Mouse (Mus musculus) adrenal gland, adult 2 months (tissue): ENCODE results near the gene Dhx9. TPM values are rescaled to one million over a fixed set of nuclear protein-coding genes. Genes with fewer than 3 reads are reported as not detected.
"Not testable (repeated sequence)": the region's sequence is repeated elsewhere in the genome, so short reads cannot be mapped to it uniquely, and the experiment has no call there.

ENCODE experiments used
- DNase-seq: peaks from one replicate; pipeline ENCODE4 v3.0.0; 2021
- long read RNA-seq: library from polyadenylated mRNA; stranded (forward); transcript quantifications from one replicate; pipeline ENCODE4 v2.0.0, GENCODE M21; 2021
- polyA plus RNA-seq: library from polyadenylated mRNA; depleted of rRNA; stranded (reverse); fragments of >200 nt; gene quantifications from 2 replicates; pipeline ENCODE4 v1.2.3, GENCODE M21; 2012; rRNA removed
- total RNA-seq, 2 experiments: library from RNA; stranded (reverse); gene quantifications; 2 replicates each; pipeline ENCODE4 v1.2.3; 2021

The Dhx9 gene
- 100 to 1,000 TPM in 1 of 2 experiments, 10 to 100 TPM in 1; 98.3 to 113 TPM for total RNA-seq
- 1.4 and 2.2 TPM in 2 replicates for polyA plus RNA-seq
- long read RNA-seq, full-length matches to known transcripts, result 2 of 7 reads
- long read RNA-seq, partial matches to known transcripts, result 5 of 7 reads
- long read RNA-seq, other reads (novel, unspliced or antisense), result 0 of 7 reads

GRCm38 (mm10) chr1:153487500-153487879 lies at the start of gene Dhx9:
Gene Dhx9, minus strand, starts transcription at chr1:153487660.
- peak; percentile 98 for DNase-seq

- peak; percentile 90 for DNase-seq
These were observed 48.2 kb upstream of the Dhx9 start for GRCm38 (mm10) chr1:153535611-153536010.

GRCm38 (mm10) chr1:153532896-153533295 lies 45.4 kb upstream of the Dhx9 start:
- DNase-seq, result not testable (repeated sequence)

GRCm38 (mm10) chr1:153532234-153532841 lies 44.9 kb upstream of the Dhx9 start:
- DNase-seq, result no peak

- DNase-seq, result no peak
These were observed 44.3 kb upstream of the Dhx9 start for GRCm38 (mm10) chr1:153531677-153532233.

- no peak for DNase-seq
These were observed 34.7 kb upstream of the Dhx9 start for GRCm38 (mm10) chr1:153522116-153522515.

- no peak for DNase-seq
These were observed 27.9 kb upstream of the Dhx9 start for GRCm38 (mm10) chr1:153515368-153515767.

- no peak for DNase-seq
These were observed 23.0 kb upstream of the Dhx9 start for GRCm38 (mm10) chr1:153510330-153511009.

GRCm38 (mm10) chr1:153509569-153509968 lies 22.1 kb upstream of the Dhx9 start:
- not testable (repeated sequence) for DNase-seq

- no peak for DNase-seq
These were observed 21.6 kb upstream of the Dhx9 start for GRCm38 (mm10) chr1:153509012-153509411.

GRCm38 (mm10) chr1:153506266-153506665 lies 18.8 kb upstream of the Dhx9 start:
- peak; percentile 56 for DNase-seq

GRCm38 (mm10) chr1:153501644-153502321 lies 14.3 kb upstream of the Dhx9 start:
- peak; percentile 42 for DNase-seq

GRCm38 (mm10) chr1:153500030-153500429 lies 12.6 kb upstream of the Dhx9 start:
- DNase-seq, result no peak

- DNase-seq, result no peak
These were observed 8.6 kb upstream of the Dhx9 start for GRCm38 (mm10) chr1:153496030-153496429.

- no peak for DNase-seq
These were observed 6.5 kb upstream of the Dhx9 start for GRCm38 (mm10) chr1:153493931-153494330.

- DNase-seq, result peak; percentile 80
These were observed 5.9 kb upstream of the Dhx9 start for GRCm38 (mm10) chr1:153493338-153493737.

GRCm38 (mm10) chr1:153491822-153492221 lies 4.4 kb upstream of the Dhx9 start:
- no peak for DNase-seq

- no peak for DNase-seq
These were observed 3.9 kb upstream of the Dhx9 start for GRCm38 (mm10) chr1:153491345-153491744.

GRCm38 (mm10) chr1:153489963-153490362 lies 2.5 kb upstream of the Dhx9 start:
- DNase-seq, result peak; percentile 31

- no peak for DNase-seq
These were observed 2.1 kb upstream of the Dhx9 start for GRCm38 (mm10) chr1:153489540-153489939.

GRCm38 (mm10) chr1:153489132-153489531 lies 1.7 kb upstream of the Dhx9 start:
- DNase-seq, result no peak

GRCm38 (mm10) chr1:153486767-153487499 lies 527 bp downstream of the Dhx9 start:
- DNase-seq, result peak; percentile 71
